Mouse (Mus musculus) MEL (cell line): ENCODE data around the gene 4933416C03Rik.

ENCODE experiments used
- CTCF ChIP-seq, 3 experiments: IDR thresholded peaks in 2 of 3; conservative IDR thresholded peaks in 1 of 3; 2 replicates each; pipeline ENCODE4 v1.5.1; 2011 to 2012; ENCODE audit warnings: low read length in 3 of 3, low read depth in 2 of 3, mild to moderate bottlenecking in 2 of 3, improper control_type of control experiment in 1 of 3, inconsistent platforms in 1 of 3, mixed read lengths in 1 of 3, moderate library complexity in 1 of 3; ENCODE audit not compliant: control insufficient read depth in 1 of 3, insufficient read depth in 1 of 3, poor library complexity in 1 of 3, severe bottlenecking in 1 of 3
- EP300 ChIP-seq, 2 experiments: IDR thresholded peaks; 2 replicates each; pipeline ENCODE4 v1.6.1; 2011; ENCODE audit warnings: improper control_type of control experiment in 2 of 2, low read length in 2 of 2, low read depth in 1 of 2, mild to moderate bottlenecking in 1 of 2
- ETS1 ChIP-seq: IDR thresholded peaks from 2 replicates; pipeline ENCODE4 v1.6.1; 2012; ENCODE audit warnings: low read depth, mild to moderate bottlenecking, inconsistent platforms, low read length, improper control_type of control experiment, moderate library complexity
- GABPA ChIP-seq: IDR thresholded peaks from 2 replicates; pipeline ENCODE4 v1.6.1; 2012; ENCODE audit warnings: low read depth, mild to moderate bottlenecking, inconsistent platforms, low read length, improper control_type of control experiment, moderate library complexity
- GATA1 ChIP-seq: IDR thresholded peaks from 2 replicates; pipeline ENCODE4 v1.6.1; 2011; ENCODE audit warnings: low read depth, low read length, improper control_type of control experiment
- POLR2A ChIP-seq, 2 experiments: IDR thresholded peaks; 2 replicates each; pipeline ENCODE4 v1.6.1; 2011 to 2012; ENCODE audit warnings: low read length in 2 of 2, mild to moderate bottlenecking in 2 of 2, control low read depth in 1 of 2, improper control_type of control experiment in 1 of 2, low read depth in 1 of 2, moderate library complexity in 1 of 2; ENCODE audit not compliant: control insufficient read depth in 1 of 2, insufficient read depth in 1 of 2, poor library complexity in 1 of 2
- POLR2AphosphoS2 ChIP-seq: IDR thresholded peaks from 2 replicates; pipeline ENCODE4 v1.6.1; 2011; ENCODE audit warnings: low read length, improper control_type of control experiment
- POLR2AphosphoS5 ChIP-seq: IDR thresholded peaks from 2 replicates; pipeline ENCODE4 v1.6.1; 2012; ENCODE audit warnings: low read depth, borderline replicate concordance, mild to moderate bottlenecking, inconsistent platforms, low read length, moderate library complexity, mixed read lengths
- SMC3 ChIP-seq: IDR thresholded peaks from 2 replicates; pipeline ENCODE4 v1.6.1; 2011; ENCODE audit warnings: low read depth, low read length, improper control_type of control experiment
- TCF12 ChIP-seq: IDR thresholded peaks from 2 replicates; pipeline ENCODE4 v1.6.1; 2014; ENCODE audit warnings: low read depth, mild to moderate bottlenecking, inconsistent platforms, low read length, improper control_type of control experiment, moderate library complexity
- ZNF384 ChIP-seq: IDR thresholded peaks from 2 replicates; pipeline ENCODE4 v1.6.1; 2012; ENCODE audit warnings: low read depth, mild to moderate bottlenecking, inconsistent platforms, low read length, improper control_type of control experiment

GRCm38 (mm10) chr10:116080841-116081240, 32.9 kb downstream of the 4933416C03Rik start:
- no peak for TF ChIP-seq POLR2A (IDR thresholded peaks at IDR 0.05; ENCODE audit: control insufficient read depth in 1 of 2, insufficient read depth in 1 of 2, low read depth in 1 of 2, low read length in 2 of 2, poor library complexity in 1 of 2)
- TF ChIP-seq TCF12 = no peak
- TF ChIP-seq CTCF (IDR thresholded peaks at IDR 0.05 in 2 of 3, conservative IDR thresholded peaks at IDR 0.05 in 1 of 3; ENCODE audit: control insufficient read depth in 1 of 3, insufficient read depth in 1 of 3, low read depth in 2 of 3, low read length in 3 of 3, poor library complexity in 1 of 3, severe bottlenecking in 1 of 3) = no peak
- no peak for TF ChIP-seq ZNF384
- no peak for TF ChIP-seq POLR2AphosphoS2
- no peak for TF ChIP-seq GATA1
- TF ChIP-seq SMC3 = no peak
- no peak for TF ChIP-seq GABPA
- TF ChIP-seq ETS1 = no peak
- no peak for TF ChIP-seq EP300 (IDR thresholded peaks at IDR 0.05; ENCODE audit: low read depth in 1 of 2, low read length in 2 of 2)
- TF ChIP-seq POLR2AphosphoS5 = no peak
